Mouse (Mus musculus): ENCODE data around the gene Rxfp3. TPM values are rescaled to one million over a fixed set of nuclear protein-coding genes. Genes with fewer than 3 reads are reported as not detected.

Gene Rxfp3
- polyA plus RNA-seq, 1 experiment from 2014 or later, result 1.2 TPM

GRCm38 (mm10) chr15:11065528-11066171 is 27.9 kb upstream of the Rxfp3 start:
- DNase-seq (ENCODE audit: low spot score), result peak; percentile 3
- H3K4me1 ChIP-seq (ENCODE audit: control insufficient read depth, insufficient read depth, low read length), result 0 out of 2 replicates have a peak, but pooled peaks cover 11% of the 10 kb centered on the region
- no peaks in the 10 kb centered on the region for H3K36me3 ChIP-seq (ENCODE audit: control insufficient read depth, insufficient read depth, low read length)
- H3K9me3 ChIP-seq (replicated peaks; ENCODE audit: control insufficient read depth, low read length), result no peaks in the 10 kb centered on the region
- ATAC-seq, result no peak
- H3K4me3 ChIP-seq (ENCODE audit: low read depth, low read length), result peak overlapping the region; percentile 14; the same call in 1 of the 2 replicates
- peak overlapping the region; percentile 52 for H3K4me2 ChIP-seq (ENCODE audit: low read length)
- H3K27ac ChIP-seq (ENCODE audit: low read depth, low read length), result no peak overlapping the region
- H3K9ac ChIP-seq (ENCODE audit: low read length), result peak overlapping the region; percentile 29
- no peaks in the 10 kb centered on the region for H3K27me3 ChIP-seq (replicated peaks; ENCODE audit: control insufficient read depth, insufficient read depth, low read length)
- 14% methylated on average over 9 of the region's 9 CpGs for WGBS

GRCm38 (mm10) chr15:11064558-11065411 is 27.0 kb upstream of the Rxfp3 start, which contains the start of gene Adamts12:
TSS of gene Adamts12 (plus strand) at chr15:11064790.
- peak; percentile 91 for ATAC-seq
- no peaks in the 10 kb centered on the region for H3K36me3 ChIP-seq (ENCODE audit: control insufficient read depth, insufficient read depth, low read length)
- H3K9me3 ChIP-seq (replicated peaks; ENCODE audit: control insufficient read depth, low read length), result no peaks in the 10 kb centered on the region
- WGBS, result 4% methylated on average over 25 of the region's 25 CpGs
- DNase-seq (ENCODE audit: low spot score), result peak; percentile 77
- H3K4me2 ChIP-seq (ENCODE audit: low read length), result peak within 1 kb of the TSS; percentile 52
- H3K4me1 ChIP-seq (ENCODE audit: control insufficient read depth, insufficient read depth, low read length), result 0 out of 2 replicates have a peak, but pooled peaks cover 11% of the 10 kb centered on the region
- peak within 1 kb of the TSS; percentile 29 for H3K9ac ChIP-seq (ENCODE audit: low read length)
- H3K4me3 ChIP-seq (ENCODE audit: low read depth, low read length), result peak within 1 kb of the TSS; percentile 14
- H3K27me3 ChIP-seq (replicated peaks; ENCODE audit: control insufficient read depth, insufficient read depth, low read length), result no peaks in the 10 kb centered on the region
- peak within 1 kb of the TSS; percentile 33; the same call in 1 of the 2 replicates for H3K27ac ChIP-seq (ENCODE audit: low read depth, low read length)

- 0 out of 2 replicates have a peak, but pooled peaks cover 11% of the 10 kb centered on the region for H3K4me1 ChIP-seq (ENCODE audit: control insufficient read depth, insufficient read depth, low read length)
- no peak overlapping the region for H3K4me3 ChIP-seq (ENCODE audit: low read depth, low read length)
- H3K27ac ChIP-seq (ENCODE audit: low read depth, low read length), result no peak overlapping the region
- 17% methylated on average over 2 of the region's 2 CpGs for WGBS
- no peaks in the 10 kb centered on the region for H3K9me3 ChIP-seq (replicated peaks; ENCODE audit: control insufficient read depth, low read length)
- H3K9ac ChIP-seq (ENCODE audit: low read length), result peak overlapping the region; percentile 29; the same call in 1 of the 2 replicates
- DNase-seq (ENCODE audit: low spot score) (no peak), ATAC-seq (peak; percentile 11; the same call in 1 of the 2 replicates)
- H3K27me3 ChIP-seq (replicated peaks; ENCODE audit: control insufficient read depth, insufficient read depth, low read length), result no peaks in the 10 kb centered on the region
- peak overlapping the region; percentile 52; the same call in 1 of the 2 replicates for H3K4me2 ChIP-seq (ENCODE audit: low read length)
- no peaks in the 10 kb centered on the region for H3K36me3 ChIP-seq (ENCODE audit: control insufficient read depth, insufficient read depth, low read length)
These were observed 26.4 kb upstream of the Rxfp3 start for GRCm38 (mm10) chr15:11064160-11064557.

- no peak overlapping the region for H3K4me2 ChIP-seq (ENCODE audit: low read length)
- no peak overlapping the region for H3K27ac ChIP-seq (ENCODE audit: low read depth, low read length)
- no peak overlapping the region for H3K4me3 ChIP-seq (ENCODE audit: low read depth, low read length)
- DNase-seq (ENCODE audit: low spot score), result no peak
- H3K4me1 ChIP-seq (ENCODE audit: control insufficient read depth, insufficient read depth, low read length), result 0 out of 2 replicates have a peak, but pooled peaks cover 11% of the 10 kb centered on the region
- H3K9ac ChIP-seq (ENCODE audit: low read length), result no peak overlapping the region
- no peaks in the 10 kb centered on the region for H3K27me3 ChIP-seq (replicated peaks; ENCODE audit: control insufficient read depth, insufficient read depth, low read length)
- H3K36me3 ChIP-seq (ENCODE audit: control insufficient read depth, insufficient read depth, low read length), result no peaks in the 10 kb centered on the region
- WGBS, result 96% methylated on average over 1 of the region's 1 CpGs
- no peak for ATAC-seq
- no peaks in the 10 kb centered on the region for H3K9me3 ChIP-seq (replicated peaks; ENCODE audit: control insufficient read depth, low read length)
These were observed 25.1 kb upstream of the Rxfp3 start for GRCm38 (mm10) chr15:11062903-11063302.

GRCm38 (mm10) chr15:11054440-11055080 is 16.8 kb upstream of the Rxfp3 start:
- H3K9ac ChIP-seq (ENCODE audit: low read length), result no peak overlapping the region
- no peaks in the 10 kb centered on the region for H3K9me3 ChIP-seq (replicated peaks; ENCODE audit: control insufficient read depth, low read length)
- no peaks in the 10 kb centered on the region for H3K36me3 ChIP-seq (ENCODE audit: control insufficient read depth, insufficient read depth, low read length)
- DNase-seq (ENCODE audit: low spot score) (no peak), ATAC-seq (no peak)
- no peak overlapping the region for H3K4me2 ChIP-seq (ENCODE audit: low read length)
- no peak overlapping the region for H3K27ac ChIP-seq (ENCODE audit: low read depth, low read length)
- H3K4me1 ChIP-seq (ENCODE audit: control insufficient read depth, insufficient read depth, low read length), result no peaks in the 10 kb centered on the region
- no peaks in the 10 kb centered on the region for H3K27me3 ChIP-seq (replicated peaks; ENCODE audit: control insufficient read depth, insufficient read depth, low read length)
- no peak overlapping the region for H3K4me3 ChIP-seq (ENCODE audit: low read depth, low read length)
- WGBS, result 83% methylated on average over 7 of the region's 7 CpGs

- Histone ChIP-seq H3K9me3 (replicated peaks; ENCODE audit: control insufficient read depth, low read length) (no peaks in the 10 kb centered on the region), H3K27ac (ENCODE audit: low read depth, low read length) (no peak overlapping the region), H3K27me3 (replicated peaks; ENCODE audit: control insufficient read depth, insufficient read depth, low read length) (no peaks in the 10 kb centered on the region), H3K36me3 (ENCODE audit: control insufficient read depth, insufficient read depth, low read length) (no peaks in the 10 kb centered on the region), H3K4me1 (ENCODE audit: control insufficient read depth, insufficient read depth, low read length) (no peaks in the 10 kb centered on the region), H3K4me3 (ENCODE audit: low read depth, low read length) (no peak overlapping the region), H3K4me2 (ENCODE audit: low read length) (no peak overlapping the region), H3K9ac (ENCODE audit: low read length) (no peak overlapping the region)
- peak; percentile 29; the same call in 1 of the 2 replicates for ATAC-seq
- no peak for DNase-seq (ENCODE audit: low spot score)
- WGBS, result 66% methylated on average over 10 of the region's 10 CpGs
These were observed 16.1 kb upstream of the Rxfp3 start for GRCm38 (mm10) chr15:11053678-11054439.

GRCm38 (mm10) chr15:11042828-11043227 is 5.0 kb upstream of the Rxfp3 start:
- 71% methylated on average over 5 of the region's 5 CpGs for WGBS
- ATAC-seq (no peak), DNase-seq (ENCODE audit: low spot score) (no peak)
- H3K36me3 ChIP-seq (ENCODE audit: control insufficient read depth, insufficient read depth, low read length), result no peaks in the 10 kb centered on the region
- no peaks in the 10 kb centered on the region for H3K4me1 ChIP-seq (ENCODE audit: control insufficient read depth, insufficient read depth, low read length)
- no peak overlapping the region for H3K9ac ChIP-seq (ENCODE audit: low read length)
- H3K9me3 ChIP-seq (replicated peaks; ENCODE audit: control insufficient read depth, low read length), result no peaks in the 10 kb centered on the region
- no peak overlapping the region for H3K4me2 ChIP-seq (ENCODE audit: low read length)
- H3K27ac ChIP-seq (ENCODE audit: low read depth, low read length), result no peak overlapping the region
- peaks cover 6% of the 10 kb centered on the region; the same call in 1 of the 2 replicates for H3K27me3 ChIP-seq (replicated peaks; ENCODE audit: control insufficient read depth, insufficient read depth, low read length)
- H3K4me3 ChIP-seq (ENCODE audit: low read depth, low read length), result no peak overlapping the region

GRCm38 (mm10) chr15:11041229-11041628 is 3.4 kb upstream of the Rxfp3 start:
- Histone ChIP-seq H3K9ac (ENCODE audit: low read length) (no peak overlapping the region), H3K4me3 (ENCODE audit: low read depth, low read length) (no peak overlapping the region), H3K4me1 (ENCODE audit: control insufficient read depth, insufficient read depth, low read length) (peaks cover 4% of the 10 kb centered on the region; the same call in 1 of the 2 replicates), H3K27me3 (replicated peaks; ENCODE audit: control insufficient read depth, insufficient read depth, low read length) (peaks cover 22% of the 10 kb centered on the region), H3K9me3 (replicated peaks; ENCODE audit: control insufficient read depth, low read length) (no peaks in the 10 kb centered on the region), H3K36me3 (ENCODE audit: control insufficient read depth, insufficient read depth, low read length) (no peaks in the 10 kb centered on the region), H3K4me2 (ENCODE audit: low read length) (no peak overlapping the region), H3K27ac (ENCODE audit: low read depth, low read length) (no peak overlapping the region)
- no peak for DNase-seq (ENCODE audit: low spot score)
- 90% methylated on average over 2 of the region's 2 CpGs for WGBS
- ATAC-seq, result no peak
